Mouse (Mus musculus) CH12.LX (cell line): ENCODE data around the gene Oxtr. TPM values are rescaled to one million over a fixed set of nuclear protein-coding genes. Genes with fewer than 3 reads are reported as not detected.

Experiments used
- DNase-seq: peaks from one replicate; pipeline ENCODE4 v3.0.0-alpha.2; 2013; ENCODE audit errors: extremely low read depth
- H3K27ac ChIP-seq: 2 replicates; pipeline ENCODE4 v1.5.1; 2012; ENCODE audit warnings: low read depth, mild to moderate bottlenecking, control low read depth, moderate library complexity; ENCODE audit not compliant: insufficient read depth
- H3K27me3 ChIP-seq: replicated peaks from 2 replicates; pipeline ENCODE3; 2012; ENCODE audit warnings: inconsistent platforms
- H3K36me3 ChIP-seq, 2 experiments: replicated peaks in 1 of 2; 2 replicates each; pipeline versions ENCODE3 to v1.6.1; 2012; ENCODE audit warnings: inconsistent platforms in 1 of 2, low read length in 1 of 2, mild to moderate bottlenecking in 1 of 2, mixed read lengths in 1 of 2, moderate library complexity in 1 of 2; ENCODE audit not compliant: control insufficient read depth in 1 of 2, insufficient read depth in 1 of 2
- H3K4me1 ChIP-seq, 2 experiments: 2 replicates each; pipeline ENCODE4 v1.6.1; 2012; ENCODE audit warnings: inconsistent platforms in 1 of 2, moderate library complexity in 1 of 2; ENCODE audit not compliant: insufficient read depth in 2 of 2, control insufficient read depth in 1 of 2
- H3K4me2 ChIP-seq: 2 replicates; pipeline ENCODE4 v1.6.1; 2012; ENCODE audit warnings: low read depth, mild to moderate bottlenecking, control low read depth; ENCODE audit not compliant: poor library complexity, insufficient read depth, severe bottlenecking
- H3K4me3 ChIP-seq, 3 experiments: fragments of 150-350 bp in 1 of 3; sonication (generic) in 1 of 3; replicated peaks in 1 of 3; 2 replicates each; pipeline versions ENCODE3 to v1.5.1; 2011 to 2012; ENCODE audit warnings: low read depth in 2 of 3, low read length in 2 of 3, mild to moderate bottlenecking in 2 of 3, moderate library complexity in 2 of 3, control low read depth in 1 of 3, improper control_type of control experiment in 1 of 3, inconsistent platforms in 1 of 3, mixed read lengths in 1 of 3; ENCODE audit not compliant: poor library complexity in 1 of 3
- H3K79me2 ChIP-seq: replicated peaks from 2 replicates; pipeline ENCODE4 v1.6.1; 2012; ENCODE audit warnings: mild to moderate bottlenecking, moderate library complexity; ENCODE audit not compliant: control insufficient read depth, poor library complexity, insufficient read depth, severe bottlenecking; ENCODE audit errors: extremely low read depth
- H3K9ac ChIP-seq: 2 replicates; pipeline ENCODE4 v1.6.1; 2012; ENCODE audit warnings: low read depth, mild to moderate bottlenecking, control low read depth, moderate library complexity; ENCODE audit not compliant: insufficient read depth
- H3K9me3 ChIP-seq: replicated peaks from 2 replicates; pipeline ENCODE3; 2012; ENCODE audit warnings: low read length, inconsistent platforms, mixed read lengths
- BHLHE40 ChIP-seq: IDR thresholded peaks from 2 replicates; pipeline ENCODE4 v1.6.1; 2011; ENCODE audit warnings: mild to moderate bottlenecking, low read depth, low read length, improper control_type of control experiment
- CHD1 ChIP-seq: IDR thresholded peaks from 2 replicates; pipeline ENCODE4 v1.6.1; 2012; ENCODE audit warnings: low read depth, low read length, improper control_type of control experiment, inconsistent platforms
- CHD2 ChIP-seq: IDR thresholded peaks from 2 replicates; pipeline ENCODE4 v1.6.1; 2011; ENCODE audit warnings: low read length, improper control_type of control experiment
- CTCF ChIP-seq, 2 experiments: IDR thresholded peaks in 1 of 2; conservative IDR thresholded peaks in 1 of 2; 2 replicates each; pipeline ENCODE4 v1.5.1; 2011 to 2012; ENCODE audit warnings: low read depth in 2 of 2, low read length in 2 of 2, improper control_type of control experiment in 1 of 2, inconsistent platforms in 1 of 2, mild to moderate bottlenecking in 1 of 2, moderate library complexity in 1 of 2
- E2F4 ChIP-seq: IDR thresholded peaks from 2 replicates; pipeline ENCODE4 v1.6.1; 2011; ENCODE audit warnings: low read depth, low read length, improper control_type of control experiment; ENCODE audit not compliant: insufficient replicate concordance
- ELF1 ChIP-seq: IDR thresholded peaks from 2 replicates; pipeline ENCODE4 v1.6.1; 2014; ENCODE audit warnings: low read depth, mild to moderate bottlenecking, inconsistent platforms, low read length, improper control_type of control experiment
- EP300 ChIP-seq: IDR thresholded peaks from 2 replicates; pipeline ENCODE4 v1.6.1; 2011; ENCODE audit warnings: low read length, improper control_type of control experiment
- ETS1 ChIP-seq: conservative IDR thresholded peaks from 2 replicates; pipeline ENCODE4 v1.6.1; 2012; ENCODE audit warnings: low read depth, mild to moderate bottlenecking, inconsistent platforms, low read length, improper control_type of control experiment, moderate library complexity
- GABPA ChIP-seq: IDR thresholded peaks from 2 replicates; pipeline ENCODE4 v1.6.1; 2012; ENCODE audit warnings: low read depth, low read length, improper control_type of control experiment, inconsistent platforms; ENCODE audit not compliant: insufficient replicate concordance
- HCFC1 ChIP-seq: IDR thresholded peaks from 2 replicates; pipeline ENCODE4 v1.6.1; 2012; ENCODE audit warnings: low read depth, mild to moderate bottlenecking, inconsistent platforms, low read length, improper control_type of control experiment
- IRF4 ChIP-seq: IDR thresholded peaks from 2 replicates; pipeline ENCODE4 v1.6.1; 2014; ENCODE audit warnings: low read depth, mild to moderate bottlenecking, inconsistent platforms, low read length, improper control_type of control experiment
- MAFK ChIP-seq: IDR thresholded peaks from 2 replicates; pipeline ENCODE4 v1.6.1; 2011; ENCODE audit warnings: low read length, improper control_type of control experiment; ENCODE audit not compliant: insufficient replicate concordance
- MAZ ChIP-seq: IDR thresholded peaks from 2 replicates; pipeline ENCODE4 v1.6.1; 2012; ENCODE audit warnings: low read depth, mild to moderate bottlenecking, inconsistent platforms, low read length, improper control_type of control experiment, moderate library complexity
- MEF2A ChIP-seq: IDR thresholded peaks from 2 replicates; pipeline ENCODE4 v1.6.1; 2014; ENCODE audit warnings: low read depth, mild to moderate bottlenecking, inconsistent platforms, low read length, improper control_type of control experiment, borderline replicate concordance
- MYC ChIP-seq: IDR thresholded peaks from 2 replicates; pipeline ENCODE4 v1.6.1; 2011; ENCODE audit warnings: low read depth, mild to moderate bottlenecking, improper control_type of control experiment, low read length
- NELFE ChIP-seq: IDR thresholded peaks from 2 replicates; pipeline ENCODE4 v1.6.1; 2011; ENCODE audit warnings: low read depth, low read length, improper control_type of control experiment
- PAX5 ChIP-seq: IDR thresholded peaks from 2 replicates; pipeline ENCODE4 v1.6.1; 2012; ENCODE audit warnings: low read length, inconsistent platforms, mixed read lengths
- POLR2A ChIP-seq: IDR thresholded peaks from 2 replicates; pipeline ENCODE4 v1.6.1; 2011; ENCODE audit warnings: low read depth, mild to moderate bottlenecking, improper control_type of control experiment, low read length
- RAD21 ChIP-seq: IDR thresholded peaks from 2 replicates; pipeline ENCODE4 v1.6.1; 2011; ENCODE audit warnings: low read depth, mild to moderate bottlenecking, low read length, improper control_type of control experiment, moderate library complexity
- SMC3 ChIP-seq: IDR thresholded peaks from 2 replicates; pipeline ENCODE4 v1.6.1; 2011; ENCODE audit warnings: low read depth, low read length, improper control_type of control experiment
- UBTF ChIP-seq: IDR thresholded peaks from 2 replicates; pipeline ENCODE4 v1.6.1; 2012; ENCODE audit warnings: low read depth, mild to moderate bottlenecking, inconsistent platforms, low read length, improper control_type of control experiment, moderate library complexity
- USF2 ChIP-seq: conservative IDR thresholded peaks from 2 replicates; pipeline ENCODE4 v1.6.1; 2011; ENCODE audit warnings: low read depth, low read length, improper control_type of control experiment
- ZMIZ1 ChIP-seq: IDR thresholded peaks from 2 replicates; pipeline ENCODE4 v1.6.1; 2012; ENCODE audit warnings: low read depth, mild to moderate bottlenecking, inconsistent platforms, low read length, improper control_type of control experiment
- dilution Hi-C: fragments of 300-500 bp; cut with MboI; formaldehyde crosslinking; loops from 2 replicates; pipeline ENCODE4 v1.14.3; 2020; ENCODE audit warnings: low sequenced_read_pairs; ENCODE audit not compliant: extremely low pct_unique_long_range_greater_than_20kb, extremely low pct_ligation_motif_present
- in situ Hi-C: fragments of 300-500 bp; cut with MboI; formaldehyde crosslinking; loops from 3 replicates; pipeline ENCODE4 v1.14.3; 2019; ENCODE audit warnings: low sequenced_read_pairs, low pct_ligation_motif_present, low pct_unique_long_range_greater_than_20kb, mixed read lengths
- polyA plus RNA-seq: library from polyadenylated mRNA; unstranded; fragments of >175 nt; gene quantifications from 2 replicates; pipeline ENCODE4 v1.2.1, GENCODE M21; 2012; ENCODE audit warnings: low read depth; ENCODE audit not compliant: insufficient read length
- total RNA-seq, 2 experiments: library from RNA; depleted of rRNA; stranded (reverse); fragments of 300-350 nt in 1 of 2; fragments of >200 nt in 1 of 2; gene quantifications; 2 replicates each; pipeline ENCODE4 v1.2.3; 2012 to 2014

Gene Oxtr
- total and polyA plus RNA-seq, 3 experiments: not detected

GRCm38 (mm10) chr6:112514591-112514990 is 24.8 kb upstream of the Oxtr start:
- Histone ChIP-seq H3K79me2 (no peaks in the 10 kb centered on the region), H3K9me3 (no peaks in the 10 kb centered on the region), H3K4me1 (no peaks in the 10 kb centered on the region), H3K27ac (no peak overlapping the region), H3K9ac (no peak overlapping the region), H3K4me2 (no peak overlapping the region), H3K4me3 (no peak overlapping the region), H3K36me3 (no peaks in the 10 kb centered on the region), H3K27me3 (peaks cover 42% of the 10 kb centered on the region)
- dilution Hi-C loops: no loop called here
- no peak for DNase-seq
- TF ChIP-seq NELFE (no peak), CHD1 (no peak), MAFK (no peak), ELF1 (no peak), MYC (no peak), ZMIZ1 (no peak), CHD2 (no peak), BHLHE40 (no peak), POLR2A (no peak), E2F4 (no peak), RAD21 (no peak), CTCF (conservative IDR thresholded peaks at IDR 0.05 in 1 of 2, IDR thresholded peaks at IDR 0.05 in 1 of 2; ENCODE audit: low read depth in 2 of 2, low read length in 2 of 2) (no peak), IRF4 (no peak), PAX5 (no peak), HCFC1 (no peak)
- in situ Hi-C loops: no loop called here

- TF ChIP-seq GABPA (no peak), MAFK (no peak), SMC3 (no peak), CHD2 (no peak), ELF1 (no peak), UBTF (no peak), ETS1 (no peak), MAZ (no peak), MEF2A (no peak), USF2 (no peak), EP300 (no peak)
- Histone ChIP-seq H3K9ac (no peak overlapping the region), H3K4me1 (no peaks in the 10 kb centered on the region), H3K4me2 (no peak overlapping the region), H3K27ac (no peak overlapping the region), H3K79me2 (no peaks in the 10 kb centered on the region), H3K9me3 (no peaks in the 10 kb centered on the region), H3K4me3 (no peak overlapping the region), H3K36me3 (no peaks in the 10 kb centered on the region), H3K27me3 (peaks cover 14% of the 10 kb centered on the region)
- in situ Hi-C loops: no loop called here
- dilution Hi-C loops: no loop called here
- no peak for DNase-seq
Observed at GRCm38 (mm10) chr6:112510346-112510745, 20.6 kb upstream of the Oxtr start.
